Mouse (Mus musculus) frontal cortex, postnatal 14 days (tissue): Measurements from ENCODE around the gene Gabpb1.
"Not testable (repeated sequence)": the region's sequence is repeated elsewhere in the genome, so short reads cannot be mapped to it uniquely, and the experiment has no call there.

ENCODE experiments used
- DNase-seq, 2 experiments: peaks; one replicate each; pipeline ENCODE4 v3.0.0; 2022; ENCODE audit warnings: low spot score in 2 of 2

Gabpb1 gene

GRCm38 (mm10) chr2:126640298-126640697, 35.8 kb downstream of the Gabpb1 start:
- DNase-seq, result no peak

- no peak for DNase-seq
Observed at GRCm38 (mm10) chr2:126635939-126636823, 40.0 kb downstream of the Gabpb1 start.

- no peak for DNase-seq
Observed at GRCm38 (mm10) chr2:126633165-126633564, 43.0 kb downstream of the Gabpb1 start.

GRCm38 (mm10) chr2:126628455-126628995, 47.6 kb downstream of the Gabpb1 start:
- DNase-seq, result no peak

- no peak for DNase-seq
Observed at GRCm38 (mm10) chr2:126623138-126623537, 53.0 kb downstream of the Gabpb1 start.

- no peak for DNase-seq
Observed at GRCm38 (mm10) chr2:126622455-126622854, 53.7 kb downstream of the Gabpb1 start.

- no peak for DNase-seq
Observed at GRCm38 (mm10) chr2:126619249-126619704, 56.9 kb downstream of the Gabpb1 start, which contains the start of gene Hdc. Gene Hdc, minus strand, starts transcription at chr2:126619299.

- DNase-seq, result no peak
Observed at GRCm38 (mm10) chr2:126618470-126619179, 57.5 kb downstream of the Gabpb1 start.

- DNase-seq, result no peak
Observed at GRCm38 (mm10) chr2:126615355-126615754, 60.8 kb downstream of the Gabpb1 start.

GRCm38 (mm10) chr2:126609600-126609999, 66.5 kb downstream of the Gabpb1 start:
- not testable (repeated sequence) for DNase-seq

- no peak for DNase-seq
Observed at GRCm38 (mm10) chr2:126607553-126608203, 68.5 kb downstream of the Gabpb1 start.

- no peak for DNase-seq
Observed at GRCm38 (mm10) chr2:126606688-126607062, 69.5 kb downstream of the Gabpb1 start.

GRCm38 (mm10) chr2:126606061-126606687, 70.0 kb downstream of the Gabpb1 start:
- no peak for DNase-seq

GRCm38 (mm10) chr2:126601918-126602600, 74.1 kb downstream of the Gabpb1 start:
- DNase-seq, result no peak

GRCm38 (mm10) chr2:126600533-126600932, 75.6 kb downstream of the Gabpb1 start:
- DNase-seq, result no peak

- no peak for DNase-seq
Observed at GRCm38 (mm10) chr2:126599005-126599404, 77.1 kb downstream of the Gabpb1 start.

- no peak for DNase-seq
Observed at GRCm38 (mm10) chr2:126598359-126598758, 77.8 kb downstream of the Gabpb1 start.

GRCm38 (mm10) chr2:126597279-126598241, 78.6 kb downstream of the Gabpb1 start:
- no peak for DNase-seq

GRCm38 (mm10) chr2:126596347-126597072, 79.6 kb downstream of the Gabpb1 start:
- no peak for DNase-seq
